Mouse (Mus musculus) lung, postnatal 4 days (tissue): ENCODE measurements around the gene Tub.

Source experiments
- DNase-seq, 2 experiments: peaks; one replicate each; pipeline ENCODE4 v3.0.0; 2021

Tub gene

DNA sequence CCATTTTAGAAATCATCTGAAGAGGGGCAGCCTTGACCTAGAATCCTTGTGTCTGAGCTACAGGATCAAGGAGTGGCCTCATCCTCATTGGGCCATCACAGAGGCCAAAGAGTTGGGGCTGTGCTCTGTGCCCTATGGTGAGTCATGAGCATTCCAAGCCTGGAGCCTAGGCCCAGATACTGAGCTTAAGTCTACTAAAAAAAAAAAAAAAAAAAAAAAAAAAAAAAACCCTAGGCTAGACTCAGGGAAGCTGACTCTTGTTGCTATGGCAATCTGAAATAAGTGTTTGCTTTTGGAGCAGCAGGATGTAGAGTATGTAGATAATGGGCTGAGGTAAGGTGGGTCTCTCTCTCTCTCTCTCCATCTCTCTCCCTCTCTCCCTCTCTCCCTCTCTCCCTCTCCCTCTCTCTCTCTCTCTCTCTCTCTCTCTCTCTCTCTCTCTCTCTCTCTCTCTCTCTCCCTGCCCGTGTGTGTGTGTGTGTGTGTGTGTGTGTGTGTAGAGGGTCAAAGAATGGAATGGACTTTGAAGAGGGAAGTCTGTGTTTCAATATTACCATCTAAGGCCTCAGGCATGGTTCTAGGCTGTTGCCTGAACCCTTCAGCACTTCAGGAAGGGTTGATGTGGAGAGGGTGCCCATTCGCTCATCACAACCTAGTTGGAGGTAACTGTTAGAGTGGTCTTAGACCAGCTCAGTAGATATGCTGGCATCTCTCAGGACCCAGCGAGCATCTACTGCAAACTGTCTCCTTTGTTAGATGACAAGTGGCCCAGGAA is 36.0 kb downstream of the Tub start:
- peak in 1 of 2 experiments; percentile 1 for DNase-seq

DNA sequence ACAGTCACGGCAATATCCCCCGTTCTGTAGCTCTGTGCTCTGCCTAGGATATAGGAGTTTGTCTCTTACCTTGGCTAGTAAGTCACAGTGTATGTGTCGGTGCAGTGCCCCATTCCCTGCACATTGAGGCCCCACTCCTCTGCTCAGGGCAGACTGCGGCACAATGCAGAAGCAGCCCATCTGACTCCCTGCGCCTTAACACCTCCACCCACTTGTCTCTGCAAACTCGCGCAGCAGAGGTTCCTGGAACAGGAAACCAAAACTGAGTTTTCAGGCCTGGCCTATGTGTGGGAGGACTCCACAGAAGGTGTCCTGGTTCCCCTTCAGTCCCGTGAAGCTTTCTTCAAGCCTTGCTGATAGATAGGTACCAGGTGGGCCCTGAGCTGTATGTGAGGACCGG is 41.1 kb downstream of the Tub start:
- DNase-seq, result peak in 1 of 2 experiments; percentile 8

DNA sequence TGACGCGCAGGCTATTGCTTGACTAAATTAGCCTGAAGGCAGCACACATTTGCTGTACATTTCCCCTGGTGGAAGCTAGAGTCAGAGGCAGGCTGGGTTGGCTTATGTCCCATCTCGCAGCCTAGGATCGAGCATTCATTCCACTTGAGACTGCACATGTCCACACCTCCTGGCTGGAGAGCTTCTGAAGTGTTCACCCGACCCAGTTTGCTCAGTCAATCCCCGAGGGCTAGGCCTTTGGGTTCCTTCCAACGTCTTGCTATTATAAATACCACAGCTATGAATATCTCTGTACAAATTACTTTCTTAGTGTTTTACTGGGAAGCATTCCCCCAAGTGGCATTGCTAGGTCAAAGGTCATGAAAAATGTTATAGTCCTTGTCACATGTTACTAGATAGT is 43.1 kb downstream of the Tub start:
- DNase-seq, result peak; percentile 71 to 87

DNA sequence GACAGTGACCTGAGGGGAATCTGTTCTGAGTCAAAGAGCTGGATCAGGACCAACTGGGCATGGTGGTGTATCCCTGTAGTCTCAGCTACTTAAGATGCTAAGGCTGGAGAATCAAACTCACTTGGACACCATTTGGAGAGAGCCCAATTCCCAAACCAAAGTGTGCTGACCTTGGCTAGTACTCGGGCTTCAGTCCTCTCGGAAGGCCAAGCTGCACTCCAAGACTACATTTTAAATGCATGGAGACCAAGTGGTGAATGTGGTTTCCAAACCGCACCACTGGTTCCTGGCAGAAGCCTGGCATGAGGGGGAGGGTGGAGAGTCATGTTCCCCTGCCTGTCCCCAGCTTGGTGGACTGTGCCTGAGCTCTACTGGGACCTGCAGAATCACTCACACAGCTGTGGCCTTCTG is 43.7 kb downstream of the Tub start:
- DNase-seq, result peak in 1 of 2 experiments; percentile 19

DNA sequence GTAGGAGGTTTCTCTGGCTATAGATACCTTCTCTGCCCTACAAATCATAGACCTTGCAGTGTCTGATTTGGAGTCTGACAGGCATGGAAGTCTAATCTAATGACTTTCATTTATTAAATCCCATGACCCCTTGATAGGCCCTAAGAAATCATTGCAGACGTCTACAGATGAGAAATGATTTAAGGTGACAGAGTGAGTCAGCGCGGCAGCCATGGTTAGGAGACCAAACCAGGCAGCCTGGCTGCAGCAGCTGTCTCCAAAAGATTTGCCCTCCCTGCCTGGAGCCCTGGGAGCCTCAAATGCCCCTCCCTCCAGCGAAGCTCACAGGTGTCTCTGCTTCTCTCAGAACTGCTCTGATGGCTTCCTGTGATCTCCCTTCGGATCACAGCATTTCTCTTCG is 46.0 kb downstream of the Tub start:
- DNase-seq, result peak in 1 of 2 experiments; percentile 9

DNA sequence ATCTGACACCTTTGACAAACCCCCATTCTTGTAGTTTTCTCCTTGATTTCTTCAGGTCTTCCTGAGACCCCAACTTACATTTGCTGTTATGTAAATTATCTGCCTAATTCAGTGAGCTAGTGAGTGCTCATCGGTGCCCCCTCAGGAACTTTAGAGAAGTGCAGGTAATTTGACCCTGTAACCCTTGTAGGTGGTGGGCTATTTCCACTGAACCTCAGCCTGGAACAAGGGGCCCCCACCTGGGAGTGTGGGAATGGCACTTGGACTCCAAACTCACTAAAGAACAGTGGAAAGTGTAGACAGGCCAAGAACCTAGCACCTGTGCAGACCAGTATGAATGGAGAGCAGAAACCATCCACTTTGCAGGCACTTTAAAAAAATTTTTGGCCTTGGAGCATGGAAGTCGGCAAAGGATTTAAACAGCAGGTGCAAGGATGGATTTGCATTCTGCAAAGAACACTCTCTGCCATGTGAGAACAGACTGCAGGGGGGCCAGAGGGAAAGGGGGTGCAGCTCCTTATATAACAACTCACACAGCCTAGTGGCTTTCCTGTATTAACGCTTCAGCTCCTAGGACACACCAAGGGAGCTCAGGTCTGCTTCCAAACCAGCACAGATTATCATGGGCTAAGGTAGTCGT is 50.3 kb downstream of the Tub start:
- no peak for DNase-seq

DNA sequence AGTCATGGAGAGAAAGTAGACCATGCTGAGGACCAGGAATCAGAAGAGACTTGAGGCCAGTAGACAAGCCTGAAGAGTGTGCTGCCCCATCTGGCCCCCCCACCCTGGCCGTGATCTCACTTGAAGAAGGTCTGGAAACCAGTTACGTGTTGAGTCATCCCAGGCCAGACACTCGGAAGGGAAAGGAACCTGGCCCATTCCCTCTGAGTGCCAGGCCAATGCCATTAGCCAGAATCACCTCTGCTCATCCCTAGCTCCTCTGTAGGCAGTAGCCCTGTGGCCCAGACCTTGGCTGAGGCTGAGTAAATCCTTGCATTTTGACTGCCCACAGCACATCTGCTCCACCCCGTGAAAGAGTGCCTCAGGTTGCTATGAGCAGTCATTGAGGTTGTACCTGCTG is 51.8 kb downstream of the Tub start:
- no peak for DNase-seq

DNA sequence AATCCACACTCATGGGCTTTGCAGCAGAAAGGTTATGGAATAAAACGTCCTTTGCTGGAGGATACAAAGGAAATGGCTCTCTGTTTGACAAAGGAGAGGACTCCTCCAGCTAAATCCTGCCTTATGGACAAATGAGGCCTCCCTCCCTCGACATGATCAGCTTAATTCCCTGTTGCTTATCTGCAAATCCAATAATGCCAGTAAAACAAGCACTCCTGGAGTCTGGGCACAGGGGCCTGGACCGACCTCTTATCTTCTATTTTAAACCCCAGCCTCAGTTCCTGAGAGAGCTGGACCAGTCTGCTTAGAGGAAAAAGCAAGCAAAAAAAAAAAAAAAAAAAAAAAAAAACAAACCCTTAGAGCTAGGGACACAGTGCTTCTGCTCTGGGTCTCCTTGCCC is 53.5 kb downstream of the Tub start:
- DNase-seq, result no peak

DNA sequence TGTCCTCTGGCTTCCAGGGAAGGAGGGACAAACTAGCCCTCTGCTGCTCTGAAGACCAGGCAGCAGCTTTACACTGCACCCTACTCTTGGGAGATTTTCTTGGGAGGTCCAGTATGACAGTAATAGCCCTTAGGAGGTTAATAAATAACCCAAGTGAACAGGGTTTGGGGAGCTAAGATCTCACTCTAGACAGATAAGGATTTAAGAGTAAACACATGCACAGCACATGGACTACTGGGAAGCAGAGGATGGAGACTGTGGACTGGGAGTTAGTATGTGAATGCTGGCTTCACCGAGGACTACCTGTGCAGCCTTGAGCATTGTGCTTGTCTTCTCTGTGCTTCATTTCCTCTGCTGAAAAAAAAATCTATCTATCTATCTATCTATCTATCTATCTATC is 59.1 kb downstream of the Tub start:
- DNase-seq, result no peak

DNA sequence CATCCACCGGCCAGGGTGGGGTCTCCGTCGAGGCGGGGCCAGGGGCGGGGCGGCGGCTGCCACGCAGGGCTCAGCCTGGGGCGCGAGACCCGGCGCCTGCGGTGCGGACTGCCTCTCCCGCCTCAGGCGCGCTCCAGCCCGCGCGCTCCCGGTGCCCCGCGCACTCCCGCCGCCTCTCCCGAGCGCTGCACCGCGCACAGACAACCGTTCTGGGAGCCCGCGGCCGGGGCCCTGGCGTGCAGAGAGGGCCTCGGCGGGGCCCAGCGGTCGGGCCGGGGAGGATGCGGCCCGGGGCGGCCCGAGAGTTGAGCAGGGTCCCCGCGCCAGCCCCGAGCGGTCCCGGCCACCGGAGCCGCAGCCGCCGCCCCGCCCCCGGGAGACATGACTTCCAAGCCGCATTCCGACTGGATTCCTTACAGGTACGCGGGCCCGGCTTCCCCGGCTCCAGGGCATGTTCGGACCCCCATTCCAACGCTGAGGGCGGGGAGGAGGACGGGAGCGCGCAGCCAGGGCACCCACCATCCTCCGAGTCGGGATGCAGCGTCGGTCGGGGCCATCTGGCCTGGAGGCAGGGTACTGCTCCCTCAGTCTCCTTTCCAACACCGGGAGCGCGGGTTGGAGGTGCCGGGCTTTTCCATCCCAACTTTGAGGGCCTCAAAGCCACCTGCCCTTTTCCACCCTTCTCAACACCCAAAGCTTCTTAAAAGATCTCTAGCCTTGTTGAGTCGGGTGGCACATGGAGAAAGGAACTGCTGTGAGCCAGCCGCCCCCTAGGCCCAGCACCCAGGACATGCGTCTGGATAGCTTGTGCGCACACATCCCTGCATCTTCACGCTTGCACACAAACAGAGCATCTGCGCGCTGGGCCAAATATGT is 60.8 kb downstream of the Tub start:
- peak in 1 of 2 experiments; percentile 35 for DNase-seq

DNA sequence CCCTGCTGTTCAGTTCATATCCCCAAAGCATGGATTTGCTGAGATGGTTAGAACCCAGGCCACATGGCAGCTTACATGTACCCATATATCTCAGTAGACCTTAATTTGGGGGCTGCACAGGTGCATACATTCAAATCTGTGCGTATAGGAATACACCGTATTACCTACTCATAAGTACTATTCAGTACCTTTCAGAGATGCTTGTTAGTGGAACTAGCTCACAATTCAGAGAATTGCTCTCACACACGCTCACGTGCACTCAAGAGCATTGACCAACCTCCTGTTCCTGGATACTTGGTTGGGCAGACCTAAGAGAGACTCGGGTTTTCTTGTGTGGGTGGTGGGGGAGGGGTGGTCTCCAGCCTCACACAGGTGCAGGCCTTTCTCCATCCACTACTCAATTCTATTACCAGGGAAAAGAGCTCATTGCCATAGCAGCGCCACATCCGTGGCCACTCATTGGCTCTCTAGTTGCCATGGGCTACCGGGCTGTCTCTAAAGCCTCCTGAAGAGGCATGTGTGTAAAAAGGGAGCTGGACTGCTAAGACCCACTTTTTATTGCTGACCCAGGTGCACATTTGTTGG is 61.5 kb downstream of the Tub start:
- DNase-seq, result no peak

DNA sequence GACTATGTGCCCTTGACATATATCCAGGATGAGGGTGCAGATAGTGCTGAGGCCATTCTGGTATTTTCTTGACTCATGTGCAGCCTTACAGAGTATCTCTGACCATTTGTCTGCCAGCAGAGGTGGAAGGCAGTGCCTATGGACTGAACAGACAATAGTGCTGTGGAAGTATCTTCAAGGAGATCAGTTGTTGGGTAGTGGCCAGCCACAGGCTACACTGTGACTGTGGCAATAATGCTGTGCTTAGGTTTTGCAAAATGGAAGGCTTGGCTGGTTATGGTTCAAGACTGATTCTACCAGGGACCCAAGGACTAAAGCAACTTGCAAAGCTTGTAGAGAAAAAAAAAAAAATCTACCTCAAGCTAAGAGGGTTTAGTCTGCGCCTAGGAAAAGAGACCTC is 62.4 kb downstream of the Tub start:
- DNase-seq, result no peak

DNA sequence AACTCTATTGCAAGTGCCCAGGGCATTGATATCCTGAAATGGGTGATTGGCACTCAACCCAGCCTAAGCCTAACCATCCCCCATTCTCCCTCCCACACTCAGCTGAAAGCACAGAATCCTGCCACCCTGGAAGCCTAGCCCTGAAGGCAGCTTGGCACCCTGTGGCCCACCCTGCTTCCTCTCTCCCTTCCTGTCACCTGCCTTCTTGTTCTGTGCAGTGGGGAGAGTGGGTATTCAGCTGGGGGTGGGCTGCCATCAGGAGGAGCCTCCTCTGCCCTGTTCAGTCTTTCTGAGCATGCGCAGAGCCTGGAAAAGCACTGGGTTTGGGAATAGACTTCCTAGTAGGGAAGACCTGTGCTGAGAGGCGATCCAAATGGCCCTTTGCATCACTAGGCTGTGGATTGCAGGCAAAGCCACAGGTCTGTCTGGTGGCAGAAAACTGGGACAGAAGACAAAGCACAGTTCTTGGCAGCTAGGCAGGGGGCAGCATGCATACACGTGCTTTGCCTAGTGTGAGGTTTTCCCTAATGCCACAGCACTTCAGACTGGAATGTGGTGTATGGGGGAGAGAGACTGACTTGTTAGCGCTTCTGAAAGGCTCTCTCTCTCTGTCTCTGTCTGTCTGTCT is 63.0 kb downstream of the Tub start:
- DNase-seq, result no peak

DNA sequence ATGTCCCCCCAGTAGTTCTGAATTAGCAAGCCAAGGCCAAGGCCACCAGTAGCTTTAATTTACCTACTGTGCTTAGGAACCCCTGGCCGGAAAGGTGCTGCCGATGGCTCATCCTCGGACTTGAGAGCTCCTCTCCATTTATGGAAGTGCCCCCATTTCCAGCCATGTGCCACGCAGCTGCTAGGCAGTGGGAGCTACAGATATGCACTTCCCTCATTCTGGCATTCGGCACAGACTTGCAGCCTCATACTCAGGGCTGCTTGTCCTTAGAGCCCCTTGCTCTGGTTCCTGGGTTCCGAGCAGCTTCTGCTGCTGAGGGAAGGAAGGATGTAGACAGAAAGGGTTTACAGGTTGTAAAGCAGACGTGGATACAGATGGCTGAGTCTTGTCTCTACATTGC is 64.7 kb downstream of the Tub start:
- no peak for DNase-seq

DNA sequence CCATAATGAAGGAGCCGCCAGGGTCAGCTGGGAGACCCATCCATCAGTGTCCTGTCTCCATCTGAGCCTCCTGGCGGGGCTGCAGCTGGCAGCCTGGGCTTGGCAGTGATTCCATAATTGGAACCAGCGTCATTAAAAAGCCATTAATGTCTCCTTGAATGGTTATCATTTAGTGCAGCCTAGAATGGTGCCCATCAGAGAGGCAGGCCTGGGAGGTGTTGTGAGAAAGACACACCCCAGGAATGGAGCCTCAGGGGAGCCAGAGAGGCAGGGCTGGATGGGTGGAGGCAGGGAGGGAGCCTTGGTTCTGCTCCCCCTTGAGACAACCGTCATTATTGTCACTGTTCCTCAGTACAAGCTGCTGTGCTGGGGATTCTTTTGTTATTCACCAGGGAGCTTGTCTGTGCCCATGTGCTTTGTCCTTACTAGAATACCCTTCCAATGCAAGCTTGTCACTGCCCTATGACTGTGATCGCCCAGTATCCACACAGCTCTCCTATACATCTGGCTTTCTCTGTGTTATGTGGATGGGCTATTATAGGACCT is 66.3 kb downstream of the Tub start:
- no peak for DNase-seq

DNA sequence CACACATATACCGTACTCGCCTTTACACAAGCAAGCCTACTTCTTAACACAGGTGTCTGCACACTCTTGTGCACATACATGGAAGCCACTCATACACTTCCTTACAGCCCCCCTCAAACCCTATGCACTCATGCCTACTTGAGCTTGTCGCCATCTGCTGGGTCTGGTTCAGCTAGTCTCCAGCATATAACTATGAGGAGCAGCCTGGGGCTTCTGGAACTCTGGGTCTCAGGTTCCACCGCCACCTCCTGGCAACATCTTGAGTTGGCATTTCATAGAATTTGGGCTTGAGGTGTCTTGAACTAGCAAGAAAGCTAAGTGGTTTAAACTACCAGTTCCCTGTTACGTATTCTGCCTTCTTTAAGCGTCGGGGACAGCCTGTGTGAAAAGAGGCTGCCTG is 69.1 kb downstream of the Tub start:
- no peak for DNase-seq

DNA sequence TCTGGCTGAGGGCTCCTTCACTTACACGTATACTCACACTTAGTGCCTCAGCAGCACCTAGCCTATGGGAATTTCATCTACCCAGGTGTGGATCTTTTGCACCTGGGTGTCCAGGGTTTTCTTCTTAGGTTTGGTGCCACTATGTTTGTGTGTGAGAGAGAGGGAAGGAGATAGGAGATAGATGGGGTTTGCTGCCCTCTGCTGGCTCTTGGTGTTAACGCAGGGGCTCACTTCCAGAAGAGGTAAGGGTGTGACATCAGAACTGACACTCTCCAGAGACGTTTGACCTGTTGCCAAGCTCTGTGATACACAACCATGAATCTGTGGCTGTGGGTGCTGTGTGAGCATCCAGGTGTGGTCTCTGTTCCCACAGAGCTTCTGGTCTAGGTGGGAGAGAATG is 71.3 kb downstream of the Tub start:
- DNase-seq, result peak; percentile 45 to 64

DNA sequence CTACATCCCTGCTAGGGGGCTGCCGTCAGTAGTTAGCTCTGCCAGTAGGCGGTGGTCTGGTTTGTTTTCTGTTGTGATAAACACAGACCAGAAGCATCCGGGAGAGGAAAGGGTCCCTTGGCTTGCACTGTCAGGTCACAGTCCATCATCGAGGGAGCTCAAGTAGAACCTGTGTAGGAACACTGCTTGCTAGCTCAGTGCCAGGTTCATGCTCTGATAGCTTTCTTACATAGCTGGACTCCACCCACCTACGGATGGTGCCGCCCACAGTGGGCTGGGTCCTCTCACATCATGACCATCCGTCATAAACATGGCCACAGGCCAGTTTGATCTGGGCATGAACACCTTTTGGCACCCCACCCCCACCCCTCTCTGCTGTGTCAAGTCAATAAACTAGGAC is 75.6 kb downstream of the Tub start:
- DNase-seq, result no peak

DNA sequence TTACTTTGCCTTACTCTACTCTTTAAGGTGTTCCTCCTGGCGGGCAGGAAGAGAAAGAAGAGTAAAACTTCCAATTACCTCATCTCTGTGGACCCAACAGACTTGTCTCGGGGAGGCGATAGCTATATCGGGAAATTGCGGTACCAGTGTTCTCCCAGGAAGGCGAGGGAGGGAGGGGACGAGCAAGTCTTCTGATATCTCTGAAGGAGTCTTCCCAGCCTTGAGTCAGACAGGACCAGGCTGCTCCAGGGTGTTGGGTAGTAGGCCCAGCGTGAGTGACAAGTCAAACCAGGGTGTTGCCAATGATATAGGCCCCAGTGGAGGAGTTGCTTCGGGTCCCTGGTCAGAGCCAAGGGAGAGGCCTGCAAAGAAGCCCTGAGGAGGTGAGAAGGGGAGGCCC is 76.8 kb downstream of the Tub start:
- DNase-seq, result no peak

DNA sequence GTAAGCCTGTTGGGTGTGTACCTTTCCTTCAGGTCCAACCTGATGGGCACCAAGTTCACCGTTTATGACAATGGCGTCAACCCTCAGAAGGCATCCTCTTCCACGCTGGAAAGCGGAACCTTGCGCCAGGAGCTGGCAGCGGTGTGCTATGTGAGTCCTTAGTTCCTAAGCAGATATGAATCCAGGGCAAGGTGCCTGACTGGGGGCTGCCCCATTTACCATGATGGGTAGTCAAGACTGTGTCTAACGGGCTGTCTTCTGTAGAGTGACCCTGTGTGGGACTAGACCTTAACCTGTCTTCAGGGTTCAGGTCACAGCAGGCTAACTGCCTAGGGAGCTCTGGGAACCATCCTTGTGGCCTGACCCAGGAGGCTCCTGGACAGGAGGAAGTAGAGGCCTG is 77.6 kb downstream of the Tub start:
- no peak for DNase-seq

DNA sequence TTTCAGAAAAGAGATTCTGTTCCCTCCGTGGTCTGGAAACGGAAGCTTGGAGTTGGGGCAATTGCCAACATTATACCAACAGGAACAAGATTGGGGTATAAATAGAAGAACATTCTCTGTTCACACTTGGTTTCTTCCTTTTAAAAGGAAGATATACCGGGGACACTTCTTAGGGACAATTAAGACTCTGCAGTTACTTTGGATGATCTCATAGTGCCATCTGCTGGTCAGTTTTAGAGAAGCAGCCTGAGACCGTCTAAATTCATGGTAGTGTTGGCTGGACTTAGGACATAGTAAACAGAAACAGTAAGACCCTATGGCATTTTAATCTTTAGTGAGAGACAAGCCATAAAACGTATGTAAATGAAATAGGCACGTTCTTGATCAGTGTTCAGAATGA is 78.1 kb downstream of the Tub start:
- peak in 1 of 2 experiments; percentile 44 for DNase-seq

DNA sequence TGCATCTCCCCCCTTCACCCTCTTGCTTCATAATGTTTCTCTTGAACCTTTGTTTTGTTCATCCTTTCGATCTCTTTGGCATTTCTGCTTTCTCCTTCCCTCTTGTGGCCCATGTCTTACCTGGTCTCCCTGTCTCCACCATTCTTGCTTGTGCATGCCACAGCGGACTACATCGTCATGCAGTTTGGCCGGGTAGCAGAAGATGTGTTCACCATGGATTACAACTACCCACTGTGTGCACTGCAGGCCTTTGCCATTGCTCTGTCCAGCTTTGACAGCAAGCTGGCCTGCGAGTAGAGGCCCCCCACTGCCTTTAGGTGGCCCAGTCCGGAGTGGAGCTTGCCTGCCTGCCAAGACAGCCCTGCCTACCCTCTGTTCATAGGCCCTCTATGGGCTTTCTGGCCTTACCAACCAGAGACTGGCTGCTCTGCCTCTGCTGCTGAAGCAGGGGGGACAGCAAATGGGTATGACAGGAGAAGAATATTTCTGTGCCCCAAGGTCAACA is 79.9 kb downstream of the Tub start:
- DNase-seq, result no peak
